Mouse (Mus musculus): Measurements from ENCODE around the gene Rabgef1.

DNA sequence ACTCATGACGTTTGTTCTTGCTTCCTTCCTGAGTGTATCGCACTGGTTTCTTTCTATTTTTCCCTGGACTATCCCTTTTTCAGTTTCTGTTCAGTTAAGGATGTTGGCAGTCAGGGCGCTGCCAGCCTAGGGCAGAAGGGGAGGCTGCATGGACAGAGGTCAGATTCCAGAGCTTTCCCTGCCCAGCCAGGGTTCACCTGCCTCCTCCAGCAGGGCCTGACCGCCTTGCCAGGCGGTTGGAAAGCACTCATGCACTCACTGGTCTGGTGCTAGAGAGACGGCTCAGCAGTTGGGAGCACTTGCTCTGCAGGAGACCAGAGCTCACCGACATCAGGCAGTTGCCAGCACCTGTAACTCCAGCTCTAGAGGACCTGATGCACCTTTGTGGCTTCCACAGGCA is 67.6 kb downstream of the Rabgef1 start:
- no peak for TF ChIP-seq CTCF (IDR thresholded peaks at IDR 0.05; ENCODE audit: low read depth)
- TF ChIP-seq EP300 (IDR thresholded peaks at IDR 0.05; ENCODE audit: low read depth): no peak
